Mouse (Mus musculus): ENCODE data around the gene Edaradd. TPM values are rescaled to one million over a fixed set of nuclear protein-coding genes. Genes with fewer than 3 reads are reported as not detected.

Edaradd gene
- 0.27 TPM for polyA plus RNA-seq (2015; fragmentation: Illumina TruSeq; extraction: RNeasy Lipid Tissue Mini Kit (QIAGEN cat#74804); ENCODE audit: low read depth, low replicate concordance)

GRCm38 (mm10) chr13:12519955-12520584 is at the start of gene Edaradd:
Gene Edaradd (minus strand): TSS chr13:12520438.

GRCm38 (mm10) chr13:12565621-12566390 is 45.6 kb upstream of the Edaradd start, which contains the start of gene Ero1lb:
Gene Ero1lb (plus strand): TSS chr13:12565874.

GRCm38 (mm10) chr13:12464844-12465243 is 55.4 kb downstream of the Edaradd start, which contains the start of gene Lgals8:
Gene Lgals8 (minus strand): TSS chr13:12464944.

Other genes starting within 250 kb of the Edaradd start
- 17.0 TPM for gene Actn2, start 179.7 kb downstream of the Edaradd start, polyA plus RNA-seq (2015; fragmentation: Illumina TruSeq; extraction: RNeasy Lipid Tissue Mini Kit (QIAGEN cat#74804); ENCODE audit: low read depth, low replicate concordance)
- 13.6 TPM for gene Heatr1, start 125.4 kb downstream of the Edaradd start, polyA plus RNA-seq (2015; fragmentation: Illumina TruSeq; extraction: RNeasy Lipid Tissue Mini Kit (QIAGEN cat#74804); ENCODE audit: low read depth, low replicate concordance)
- 39.3 TPM for gene Lgals8, start 55.5 kb downstream of the Edaradd start, polyA plus RNA-seq (2015; fragmentation: Illumina TruSeq; extraction: RNeasy Lipid Tissue Mini Kit (QIAGEN cat#74804); ENCODE audit: low read depth, low replicate concordance)
- 13.5 TPM for gene Ero1lb, start 45.4 kb upstream of the Edaradd start, polyA plus RNA-seq (2015; fragmentation: Illumina TruSeq; extraction: RNeasy Lipid Tissue Mini Kit (QIAGEN cat#74804); ENCODE audit: low read depth, low replicate concordance)

Data from brain, adult 10 weeks (tissue).